ENCODE assay signal across 9 mouse cellular contexts in the genomic region with DNA sequence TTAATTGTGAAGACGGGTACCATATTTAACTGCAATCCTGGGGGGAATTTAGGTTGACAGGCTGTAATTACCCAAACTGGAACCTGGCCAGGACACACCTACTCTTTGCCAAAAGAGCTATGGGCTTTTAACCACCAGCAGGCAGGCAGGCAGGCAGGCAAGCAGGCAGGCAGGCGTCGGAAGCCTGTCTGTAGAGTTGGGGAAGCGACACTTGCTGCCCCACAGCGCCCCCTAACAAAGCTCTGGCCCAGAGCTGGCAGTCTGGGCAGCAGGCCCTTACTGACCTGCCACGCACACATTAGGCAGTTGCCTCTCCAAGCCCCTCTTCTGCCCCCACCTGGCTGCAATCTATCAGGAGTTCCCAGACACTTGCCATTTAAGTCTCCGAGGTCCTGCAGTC.
DNase-seq lines count a peak whose midpoint lies in the region; ATAC-seq and TF ChIP-seq lines count a peak whose summit lies in the region.
"Had no signal": no experiment of that assay in that cellular context is flagged by ENCODE, and none has a peak within 500 bp of the region (broad histone marks: within the 10 kb centered on the region; RNA-seq: fewer than 3 reads in every experiment).

No protein-coding gene starts in this region.

- WGBS in liver, embryonic 12.5 days (ENCODE audit: insufficient replicate concordance), result 28% methylated on average over 7 of the region's 7 CpGs
- WGBS in liver, embryonic 14.5 days (ENCODE audit: insufficient replicate concordance), result 26% methylated on average over 7 of the region's 7 CpGs

- no peaks in the 10 kb centered on the region for H3K27me3 ChIP-seq in liver, embryonic 12.5 days (replicated peaks)
- no peaks in the 10 kb centered on the region for H3K27me3 ChIP-seq in liver, embryonic 14.5 days (ENCODE audit: control insufficient read depth, insufficient read depth, low read length)
- H3K27me3 ChIP-seq: embryonic facial prominence, embryonic 12.5 days had no signal

- no peak overlapping the region for H3K4me3 ChIP-seq in liver, embryonic 12.5 days
- no peak overlapping the region for H3K4me3 ChIP-seq in liver, embryonic 14.5 days (ENCODE audit: insufficient read depth in 1 of 2, low read depth in 2 of 2, low read length in 2 of 2)
- H3K4me3 ChIP-seq: embryonic facial prominence, embryonic 12.5 days; limb, embryonic 15.5 days had no signal

- H3K4me2 ChIP-seq in liver, embryonic 12.5 days, result no peak overlapping the region
- no peak overlapping the region for H3K4me2 ChIP-seq in liver, embryonic 14.5 days (ENCODE audit: low read depth)
- H3K4me2 ChIP-seq: embryonic facial prominence, embryonic 12.5 days; limb, embryonic 15.5 days had no signal

- no peak overlapping the region for H3K27ac ChIP-seq in liver, embryonic 12.5 days
- H3K27ac ChIP-seq in liver, embryonic 14.5 days, result no peak overlapping the region
- H3K27ac ChIP-seq: embryonic facial prominence, embryonic 12.5 days; limb, embryonic 15.5 days had no signal

- H3K4me1 ChIP-seq in liver, embryonic 12.5 days, result no peaks in the 10 kb centered on the region
- no peaks in the 10 kb centered on the region for H3K4me1 ChIP-seq in liver, embryonic 14.5 days (replicated peaks; ENCODE audit: control insufficient read depth in 2 of 2, insufficient read depth in 2 of 2, low read length in 1 of 2)
- H3K4me1 ChIP-seq: embryonic facial prominence, embryonic 12.5 days; limb, embryonic 15.5 days had no signal

- TF ChIP-seq EP300 in liver, embryonic 14.5 days (IDR thresholded peaks at IDR 0.05; ENCODE audit: low read depth), result no peak

- TF ChIP-seq CTCF in liver, embryonic 14.5 days (IDR thresholded peaks at IDR 0.05; ENCODE audit: low read depth), result peak; percentile 57

- no peak overlapping the region for H3K9ac ChIP-seq in liver, embryonic 12.5 days
- H3K9ac ChIP-seq in liver, embryonic 14.5 days (replicated peaks), result no peak overlapping the region
- H3K9ac ChIP-seq: embryonic facial prominence, embryonic 12.5 days; limb, embryonic 15.5 days had no signal

- no peak for ATAC-seq in liver, embryonic 12.5 days
- peak; percentile 68 to 69; a peak in 3 of 4 replicates for ATAC-seq in hematopoietic stem cell, adult 5-6 weeks (replicated peaks in 1 of 2; ENCODE audit: insufficient read depth in 1 of 2, low FRiP score in 2 of 2, low TSS enrichment in 1 of 2, low read depth in 1 of 2, poor library complexity in 2 of 2, severe bottlenecking in 2 of 2)
- ATAC-seq in liver, embryonic 14.5 days (ENCODE audit: insufficient read depth), result no peak

- DNase-seq in liver (peak; percentile 58), ZHBTc4 (ENCODE audit: low read depth, low spot score) (peak; percentile 54)
- peak; percentile 71 for DNase-seq in embryo, embryonic 10 days (ENCODE audit: low spot score)
- no peak for DNase-seq in liver, embryonic 14.5 days (ENCODE audit: low read depth in 3 of 3, low spot score in 3 of 3)
- DNase-seq in right cerebral cortex, postnatal 4 days, result peak; percentile 52

- no peaks in the 10 kb centered on the region for H3K9me3 ChIP-seq in liver, embryonic 12.5 days (replicated peaks)
- H3K9me3 ChIP-seq in liver, embryonic 14.5 days (ENCODE audit: control insufficient read depth, low read length), result no peaks in the 10 kb centered on the region
- H3K9me3 ChIP-seq: embryonic facial prominence, embryonic 12.5 days; limb, embryonic 15.5 days had no signal

- no peaks in the 10 kb centered on the region for H3K36me3 ChIP-seq in liver, embryonic 12.5 days
- no peaks in the 10 kb centered on the region for H3K36me3 ChIP-seq in liver, embryonic 14.5 days (replicated peaks; ENCODE audit: control insufficient read depth, insufficient read depth, low read depth)
- H3K36me3 ChIP-seq: embryonic facial prominence, embryonic 12.5 days; limb, embryonic 15.5 days had no signal

Comparison
In these comparisons a context has a peak if more than half of its experiments do, and no peak if none do; other contexts are left out.
1. DNase-seq: peak in liver (single experiment), ZHBTc4 (single experiment), embryo, embryonic 10 days (single experiment) and right cerebral cortex, postnatal 4 days (single experiment); none in liver, embryonic 14.5 days (0 of 3).
2. ATAC-seq: peak in hematopoietic stem cell, adult 5-6 weeks (2 of 2); none in liver, embryonic 12.5 days (single experiment) and liver, embryonic 14.5 days (single experiment).